In genomic region chr11:116145481-116146293, GRCm38 (mm10) we compare ENCODE assay signal across 9 mouse cellular contexts. TPM values are rescaled to one million over a fixed set of nuclear protein-coding genes. Genes with fewer than 3 reads are reported as not detected.
DNase-seq lines count a peak whose midpoint lies in the region; ATAC-seq lines count a peak whose summit lies in the region.
"Had no signal": no experiment of that assay in that cellular context is flagged by ENCODE, and none has a peak within 500 bp of the region (broad histone marks: within the 10 kb centered on the region; RNA-seq: fewer than 3 reads in every experiment).

No protein-coding gene starts in this region.

- no peaks in the 10 kb centered on the region for H3K9me3 ChIP-seq in forebrain, embryonic 16.5 days (ENCODE audit: control insufficient read depth, low read length)
- no peaks in the 10 kb centered on the region for H3K9me3 ChIP-seq in forebrain, embryonic 12.5 days
- no peaks in the 10 kb centered on the region for H3K9me3 ChIP-seq in midbrain, embryonic 16.5 days (replicated peaks; ENCODE audit: control insufficient read depth, low read length, poor library complexity, severe bottlenecking)
- H3K9me3 ChIP-seq in midbrain, embryonic 10.5 days (replicated peaks): no peaks in the 10 kb centered on the region
- no peaks in the 10 kb centered on the region for H3K9me3 ChIP-seq in limb, embryonic 10.5 days (replicated peaks)
- H3K9me3 ChIP-seq in stomach, embryonic 16.5 days (replicated peaks; ENCODE audit: control insufficient read depth, low read length): no peaks in the 10 kb centered on the region

- no peak overlapping the region for H3K4me3 ChIP-seq in forebrain, embryonic 16.5 days (replicated peaks; ENCODE audit: low read length)
- no peak overlapping the region for H3K4me3 ChIP-seq in forebrain, embryonic 12.5 days (replicated peaks)
- no peak overlapping the region for H3K4me3 ChIP-seq in midbrain, embryonic 16.5 days (ENCODE audit: low read depth, low read length)
- H3K4me3 ChIP-seq in midbrain, embryonic 10.5 days: no peak overlapping the region
- H3K4me3 ChIP-seq in limb, embryonic 10.5 days: no peak overlapping the region
- H3K4me3 ChIP-seq in stomach, embryonic 16.5 days (replicated peaks; ENCODE audit: low read length): no peak overlapping the region

- H3K9ac ChIP-seq in forebrain, embryonic 16.5 days (replicated peaks; ENCODE audit: low read depth, low read length): 0 out of 2 replicates have a peak overlapping the region, but pooled peaks have one; percentile 3
- H3K9ac ChIP-seq in forebrain, embryonic 12.5 days: no peak overlapping the region
- no peak overlapping the region for H3K9ac ChIP-seq in midbrain, embryonic 16.5 days (ENCODE audit: low read depth, low read length)
- no peak overlapping the region for H3K9ac ChIP-seq in stomach, embryonic 16.5 days (ENCODE audit: low read length)

- H3K4me2 ChIP-seq in forebrain, embryonic 16.5 days (ENCODE audit: low read length): no peak overlapping the region
- H3K4me2 ChIP-seq in forebrain, embryonic 12.5 days: no peak overlapping the region
- H3K4me2 ChIP-seq in midbrain, embryonic 16.5 days (ENCODE audit: low read length): no peak overlapping the region
- no peak overlapping the region for H3K4me2 ChIP-seq in stomach, embryonic 16.5 days (ENCODE audit: low read depth, low read length)

- 51% methylated on average over 17 of the region's 18 CpGs for WGBS in forebrain, embryonic 16.5 days
- WGBS in forebrain, embryonic 12.5 days: 58% methylated on average over 18 of the region's 18 CpGs
- WGBS in midbrain, embryonic 16.5 days: 57% methylated on average over 18 of the region's 18 CpGs
- WGBS in midbrain, embryonic 10.5 days: 56% methylated on average over 18 of the region's 18 CpGs
- WGBS in limb, embryonic 10.5 days: 66% methylated on average over 18 of the region's 18 CpGs
- WGBS in stomach, embryonic 16.5 days: 66% methylated on average over 18 of the region's 18 CpGs

- ATAC-seq in forebrain, embryonic 16.5 days: peak; percentile 18; the same call in 1 of the 2 replicates
- ATAC-seq in forebrain, embryonic 12.5 days (ENCODE audit: low FRiP score): no peak
- ATAC-seq in midbrain, embryonic 16.5 days: no peak
- ATAC-seq in stomach, embryonic 16.5 days (ENCODE audit: insufficient read depth, low FRiP score): no peak
- ATAC-seq: activated CD4-positive, CD25-positive, alpha-beta regulatory T cell, adult 4 months had no signal

- H3K27me3 ChIP-seq in forebrain, embryonic 16.5 days (replicated peaks; ENCODE audit: control insufficient read depth, insufficient read depth, low read length): no peaks in the 10 kb centered on the region
- H3K27me3 ChIP-seq in forebrain, embryonic 12.5 days: no peaks in the 10 kb centered on the region
- H3K27me3 ChIP-seq in midbrain, embryonic 16.5 days (ENCODE audit: control insufficient read depth, insufficient read depth, low read depth, low read length): no peaks in the 10 kb centered on the region
- H3K27me3 ChIP-seq in midbrain, embryonic 10.5 days (ENCODE audit: low read depth, poor library complexity, severe bottlenecking): no peaks in the 10 kb centered on the region
- H3K27me3 ChIP-seq in limb, embryonic 10.5 days (ENCODE audit: low read depth, poor library complexity, severe bottlenecking): no peaks in the 10 kb centered on the region
- no peaks in the 10 kb centered on the region for H3K27me3 ChIP-seq in stomach, embryonic 16.5 days (ENCODE audit: control insufficient read depth, insufficient read depth, low read length)

- H3K27ac ChIP-seq in forebrain, embryonic 16.5 days (ENCODE audit: low read length): peak overlapping the region; percentile 53
- H3K27ac ChIP-seq in forebrain, embryonic 12.5 days: no peak overlapping the region
- H3K27ac ChIP-seq in midbrain, embryonic 16.5 days (ENCODE audit: low read length): peak overlapping the region; percentile 35; the same call in 1 of the 2 replicates
- H3K27ac ChIP-seq in midbrain, embryonic 10.5 days (replicated peaks): no peak overlapping the region; the same call in 1 of the 2 replicates
- H3K27ac ChIP-seq in limb, embryonic 10.5 days: peak overlapping the region; percentile 11
- peak overlapping the region; percentile 80 for H3K27ac ChIP-seq in stomach, embryonic 16.5 days (ENCODE audit: low read length)

- H3K4me1 ChIP-seq in forebrain, embryonic 16.5 days (replicated peaks; ENCODE audit: control insufficient read depth, insufficient read depth, low read length): no peaks in the 10 kb centered on the region
- no peaks in the 10 kb centered on the region for H3K4me1 ChIP-seq in forebrain, embryonic 12.5 days
- H3K4me1 ChIP-seq in midbrain, embryonic 16.5 days (ENCODE audit: control insufficient read depth, insufficient read depth, low read length): no peaks in the 10 kb centered on the region
- peaks cover 7% of the 10 kb centered on the region; the same call in 1 of the 2 replicates for H3K4me1 ChIP-seq in midbrain, embryonic 10.5 days
- peaks cover 44% of the 10 kb centered on the region for H3K4me1 ChIP-seq in limb, embryonic 10.5 days
- 0 out of 2 replicates have a peak, but pooled peaks cover 3% of the 10 kb centered on the region for H3K4me1 ChIP-seq in stomach, embryonic 16.5 days (ENCODE audit: control insufficient read depth, insufficient read depth, low read length)

- no peak for DNase-seq in midbrain, embryonic 10.5 days (ENCODE audit: low spot score)
- DNase-seq in limb, embryonic 10.5 days (ENCODE audit: low spot score): no peak
- no peak for DNase-seq in retina, postnatal 1 day
- DNase-seq in adrenal gland, postnatal 10 days: no peak

- H3K36me3 ChIP-seq in forebrain, embryonic 16.5 days (ENCODE audit: control insufficient read depth, insufficient read depth): peaks cover 34% of the 10 kb centered on the region
- peaks cover 95% of the 10 kb centered on the region for H3K36me3 ChIP-seq in forebrain, embryonic 12.5 days (replicated peaks)
- H3K36me3 ChIP-seq in midbrain, embryonic 16.5 days (ENCODE audit: control insufficient read depth, insufficient read depth, low read length): peaks cover 57% of the 10 kb centered on the region
- H3K36me3 ChIP-seq in midbrain, embryonic 10.5 days: peaks cover 94% of the 10 kb centered on the region
- peaks cover 95% of the 10 kb centered on the region for H3K36me3 ChIP-seq in limb, embryonic 10.5 days
- H3K36me3 ChIP-seq in stomach, embryonic 16.5 days (ENCODE audit: control insufficient read depth, insufficient read depth, low read length): peaks cover 17% of the 10 kb centered on the region

RNA-seq across cellular contexts. Expression of gene Mrpl38, which starts 7.0 kb away (rescaled TPM):
- 65.3 and 75.2 TPM in 2 replicates for polyA plus RNA-seq in forebrain, embryonic 16.5 days (2015; fragmentation: Nextera tagmentation; extraction: Ambion mirVana)
- 89.6 and 90.5 TPM in 2 replicates for polyA plus RNA-seq in forebrain, embryonic 12.5 days (2016; fragmentation: Nextera tagmentation; extraction: Ambion mirVana)
- 80.3 and 84.6 TPM in 2 replicates for polyA plus RNA-seq in midbrain, embryonic 16.5 days (2015; fragmentation: Nextera tagmentation; extraction: Ambion mirVana)
- 113 TPM in 2 replicates for polyA plus RNA-seq in midbrain, embryonic 10.5 days (2016; fragmentation: Nextera tagmentation; extraction: Ambion mirVana)
- polyA plus RNA-seq in limb, embryonic 10.5 days (2016; fragmentation: Nextera tagmentation; extraction: Ambion mirVana): 116 and 118 TPM in 2 replicates
- polyA plus RNA-seq in stomach, embryonic 16.5 days (2015; fragmentation: Nextera tagmentation; extraction: Ambion mirVana): 83.5 and 87.0 TPM in 2 replicates
- total RNA-seq in adrenal gland, postnatal 10 days (2021): 10 to 100 TPM; 86.8 to 94.1 TPM

RNA-seq across cellular contexts. Expression of gene Trim65, which starts 14.8 kb away (rescaled TPM):
- polyA plus RNA-seq in forebrain, embryonic 16.5 days (2015; fragmentation: Nextera tagmentation; extraction: Ambion mirVana): 2.0 TPM in 2 replicates
- 1.9 and 2.1 TPM in 2 replicates for polyA plus RNA-seq in forebrain, embryonic 12.5 days (2016; fragmentation: Nextera tagmentation; extraction: Ambion mirVana)
- polyA plus RNA-seq in midbrain, embryonic 16.5 days (2015; fragmentation: Nextera tagmentation; extraction: Ambion mirVana): 2.2 and 2.3 TPM in 2 replicates
- polyA plus RNA-seq in midbrain, embryonic 10.5 days (2016; fragmentation: Nextera tagmentation; extraction: Ambion mirVana): 1.4 and 1.8 TPM in 2 replicates
- polyA plus RNA-seq in limb, embryonic 10.5 days (2016; fragmentation: Nextera tagmentation; extraction: Ambion mirVana): 1.9 and 2.1 TPM in 2 replicates
- polyA plus RNA-seq in stomach, embryonic 16.5 days (2015; fragmentation: Nextera tagmentation; extraction: Ambion mirVana): 6.2 and 8.0 TPM in 2 replicates
- 1 to 10 TPM; 6.3 to 8.1 TPM for total RNA-seq in adrenal gland, postnatal 10 days (2021)

RNA-seq across cellular contexts. Expression of gene Trim47, which starts 18.7 kb away (rescaled TPM):
- 6.6 and 8.7 TPM in 2 replicates for polyA plus RNA-seq in forebrain, embryonic 16.5 days (2015; fragmentation: Nextera tagmentation; extraction: Ambion mirVana)
- 2.7 and 3.2 TPM in 2 replicates for polyA plus RNA-seq in forebrain, embryonic 12.5 days (2016; fragmentation: Nextera tagmentation; extraction: Ambion mirVana)
- 9.5 and 12.7 TPM in 2 replicates for polyA plus RNA-seq in midbrain, embryonic 16.5 days (2015; fragmentation: Nextera tagmentation; extraction: Ambion mirVana)
- 2.7 TPM in 2 replicates for polyA plus RNA-seq in midbrain, embryonic 10.5 days (2016; fragmentation: Nextera tagmentation; extraction: Ambion mirVana)
- 3.2 and 4.9 TPM in 2 replicates for polyA plus RNA-seq in limb, embryonic 10.5 days (2016; fragmentation: Nextera tagmentation; extraction: Ambion mirVana)
- 22.7 and 23.1 TPM in 2 replicates for polyA plus RNA-seq in stomach, embryonic 16.5 days (2015; fragmentation: Nextera tagmentation; extraction: Ambion mirVana)
- 10 to 100 TPM; 23.2 to 24.5 TPM for total RNA-seq in adrenal gland, postnatal 10 days (2021)
- polyA plus RNA-seq: activated CD4-positive, CD25-positive, alpha-beta regulatory T cell, adult 4 months had no signal

RNA-seq across cellular contexts. Expression of gene Fbf1, which starts 22.3 kb away (rescaled TPM):
- polyA plus RNA-seq in forebrain, embryonic 16.5 days (2015; fragmentation: Nextera tagmentation; extraction: Ambion mirVana): 77.4 and 87.4 TPM in 2 replicates
- polyA plus RNA-seq in forebrain, embryonic 12.5 days (2016; fragmentation: Nextera tagmentation; extraction: Ambion mirVana): 80.8 and 85.2 TPM in 2 replicates
- 69.4 and 77.1 TPM in 2 replicates for polyA plus RNA-seq in midbrain, embryonic 16.5 days (2015; fragmentation: Nextera tagmentation; extraction: Ambion mirVana)
- 58.9 and 71.0 TPM in 2 replicates for polyA plus RNA-seq in midbrain, embryonic 10.5 days (2016; fragmentation: Nextera tagmentation; extraction: Ambion mirVana)
- polyA plus RNA-seq in limb, embryonic 10.5 days (2016; fragmentation: Nextera tagmentation; extraction: Ambion mirVana): 51.7 and 56.8 TPM in 2 replicates
- polyA plus RNA-seq in stomach, embryonic 16.5 days (2015; fragmentation: Nextera tagmentation; extraction: Ambion mirVana): 28.0 and 31.4 TPM in 2 replicates
- 10 to 100 TPM; 26.5 to 34.4 TPM for total RNA-seq in adrenal gland, postnatal 10 days (2021)

RNA-seq across cellular contexts. Expression of gene Ten1, which starts 53.0 kb away (rescaled TPM):
- 69.9 and 92.8 TPM in 2 replicates for polyA plus RNA-seq in forebrain, embryonic 16.5 days (2015; fragmentation: Nextera tagmentation; extraction: Ambion mirVana)
- polyA plus RNA-seq in forebrain, embryonic 12.5 days (2016; fragmentation: Nextera tagmentation; extraction: Ambion mirVana): 55.9 and 57.4 TPM in 2 replicates
- 82.0 and 82.5 TPM in 2 replicates for polyA plus RNA-seq in midbrain, embryonic 16.5 days (2015; fragmentation: Nextera tagmentation; extraction: Ambion mirVana)
- 57.2 and 60.8 TPM in 2 replicates for polyA plus RNA-seq in midbrain, embryonic 10.5 days (2016; fragmentation: Nextera tagmentation; extraction: Ambion mirVana)
- polyA plus RNA-seq in limb, embryonic 10.5 days (2016; fragmentation: Nextera tagmentation; extraction: Ambion mirVana): 61.5 and 65.4 TPM in 2 replicates
- polyA plus RNA-seq in stomach, embryonic 16.5 days (2015; fragmentation: Nextera tagmentation; extraction: Ambion mirVana): 74.7 and 78.2 TPM in 2 replicates
- 10 to 100 TPM; 17.8 to 24.4 TPM for total RNA-seq in adrenal gland, postnatal 10 days (2021)

Comparison
In these comparisons a context has a peak if more than half of its experiments do, and no peak if none do; other contexts are left out.
1. H3K27ac ChIP-seq: peak in forebrain, embryonic 16.5 days (single experiment), midbrain, embryonic 16.5 days (single experiment), limb, embryonic 10.5 days (single experiment) and stomach, embryonic 16.5 days (single experiment); none in forebrain, embryonic 12.5 days (single experiment) and midbrain, embryonic 10.5 days (single experiment).